Mouse (Mus musculus) mesoderm, embryonic 11.5 days (tissue): ENCODE results near the gene Cnr2.
"Not testable (repeated sequence)": the region's sequence is repeated elsewhere in the genome, so short reads cannot be mapped to it uniquely, and the experiment has no call there.

Experiments used
- DNase-seq: peaks from one replicate; pipeline ENCODE4 v3.0.0-alpha.2; 2012; ENCODE audit warnings: low read depth, low spot score

Cnr2 gene

GRCm38 (mm10) chr4:135934708-135935500 lies 39.7 kb downstream of the Cnr2 start:
- peak; percentile 12 for DNase-seq

- no peak for DNase-seq
Observed at GRCm38 (mm10) chr4:135935502-135935901, 40.3 kb downstream of the Cnr2 start.

- DNase-seq = no peak
Observed at GRCm38 (mm10) chr4:135938858-135939257, 43.7 kb downstream of the Cnr2 start.

GRCm38 (mm10) chr4:135941026-135941425 lies 45.8 kb downstream of the Cnr2 start:
- DNase-seq = not testable (repeated sequence)

- DNase-seq = no peak
Observed at GRCm38 (mm10) chr4:135942193-135942592, 47.0 kb downstream of the Cnr2 start.

GRCm38 (mm10) chr4:135943389-135943788 lies 48.2 kb downstream of the Cnr2 start:
- DNase-seq = no peak

GRCm38 (mm10) chr4:135945706-135946105 lies 50.5 kb downstream of the Cnr2 start:
- DNase-seq = no peak

- DNase-seq = peak; percentile 94
Observed at GRCm38 (mm10) chr4:135946278-135946658, 51.1 kb downstream of the Cnr2 start, which contains the start of gene Hmgcl. TSS of gene Hmgcl (plus strand) at chr4:135946448.

- no peak for DNase-seq
Observed at GRCm38 (mm10) chr4:135946659-135947301, 51.6 kb downstream of the Cnr2 start.

GRCm38 (mm10) chr4:135948142-135948541 lies 52.9 kb downstream of the Cnr2 start:
- no peak for DNase-seq

GRCm38 (mm10) chr4:135949475-135949874 lies 54.3 kb downstream of the Cnr2 start:
- DNase-seq = no peak

- no peak for DNase-seq
Observed at GRCm38 (mm10) chr4:135949911-135950310, 54.7 kb downstream of the Cnr2 start.

GRCm38 (mm10) chr4:135950365-135950764 lies 55.2 kb downstream of the Cnr2 start:
- no peak for DNase-seq

- DNase-seq = no peak
Observed at GRCm38 (mm10) chr4:135951505-135951904, 56.3 kb downstream of the Cnr2 start.

GRCm38 (mm10) chr4:135953179-135953578 lies 58.0 kb downstream of the Cnr2 start:
- DNase-seq = no peak

GRCm38 (mm10) chr4:135954241-135954640 lies 59.0 kb downstream of the Cnr2 start:
- peak; percentile 80 for DNase-seq

GRCm38 (mm10) chr4:135955886-135956285 lies 60.7 kb downstream of the Cnr2 start:
- DNase-seq = no peak

- DNase-seq = no peak
Observed at GRCm38 (mm10) chr4:135958354-135958753, 63.2 kb downstream of the Cnr2 start.

- DNase-seq = peak; percentile 88
Observed at GRCm38 (mm10) chr4:135960717-135961116, 65.5 kb downstream of the Cnr2 start.

GRCm38 (mm10) chr4:135961709-135962108 lies 66.5 kb downstream of the Cnr2 start:
- no peak for DNase-seq

- DNase-seq = no peak
Observed at GRCm38 (mm10) chr4:135962198-135962597, 67.0 kb downstream of the Cnr2 start.

- DNase-seq = peak; percentile 41
Observed at GRCm38 (mm10) chr4:135962946-135963345, 67.8 kb downstream of the Cnr2 start.
